Mouse (Mus musculus): ENCODE data around the gene Becn1.
A peak's percentile ranks its signal among the peaks of the same experiment; 100 is the strongest.
"Not testable (repeated sequence)": the region's sequence is repeated elsewhere in the genome, so short reads cannot be mapped to it uniquely, and the experiment has no call there.

Becn1 gene

GRCm38 (mm10) chr11:101302004-101302798 lies at the start of gene Becn1:
TSS of gene Becn1 (minus strand) at chr11:101302286.
- DNase-seq: peak; percentile 99 to 100

- DNase-seq: no peak
Observed at GRCm38 (mm10) chr11:101351721-101352111, 49.6 kb upstream of the Becn1 start.

- no peak for DNase-seq
Observed at GRCm38 (mm10) chr11:101351100-101351720, 49.1 kb upstream of the Becn1 start.

GRCm38 (mm10) chr11:101349216-101349615 lies 47.1 kb upstream of the Becn1 start:
- no peak for DNase-seq

- DNase-seq: no peak
Observed at GRCm38 (mm10) chr11:101348774-101349173, 46.7 kb upstream of the Becn1 start.

- DNase-seq: no peak
Observed at GRCm38 (mm10) chr11:101347083-101347775, 45.1 kb upstream of the Becn1 start.

- peak; percentile 59 to 65 for DNase-seq
Observed at GRCm38 (mm10) chr11:101338123-101338760, 36.2 kb upstream of the Becn1 start.

- no peak for DNase-seq
Observed at GRCm38 (mm10) chr11:101335685-101336084, 33.6 kb upstream of the Becn1 start.

- DNase-seq: no peak
Observed at GRCm38 (mm10) chr11:101334516-101334915, 32.4 kb upstream of the Becn1 start.

GRCm38 (mm10) chr11:101334023-101334422 lies 31.9 kb upstream of the Becn1 start:
- no peak for DNase-seq

- no peak for DNase-seq
Observed at GRCm38 (mm10) chr11:101332537-101332936, 30.5 kb upstream of the Becn1 start.

- not testable (repeated sequence) for DNase-seq
Observed at GRCm38 (mm10) chr11:101330961-101331360, 28.9 kb upstream of the Becn1 start.

GRCm38 (mm10) chr11:101330371-101330924 lies 28.4 kb upstream of the Becn1 start, which contains the start of gene Aoc3:
TSS of gene Aoc3 (plus strand) at chr11:101330605.
- no peak for DNase-seq

GRCm38 (mm10) chr11:101328941-101329635 lies 27.0 kb upstream of the Becn1 start:
- DNase-seq: peak in 1 of 2 experiments; percentile 40

- DNase-seq: no peak
Observed at GRCm38 (mm10) chr11:101327311-101327710, 25.2 kb upstream of the Becn1 start.

GRCm38 (mm10) chr11:101326147-101326546 lies 24.1 kb upstream of the Becn1 start:
- no peak for DNase-seq

GRCm38 (mm10) chr11:101325201-101325600 lies 23.1 kb upstream of the Becn1 start:
- not testable (repeated sequence) for DNase-seq

- no peak for DNase-seq
Observed at GRCm38 (mm10) chr11:101324763-101325162, 22.7 kb upstream of the Becn1 start, which contains the start of gene Aoc2. TSS of gene Aoc2 (plus strand) at chr11:101325063.

- peak; percentile 85 to 87 for DNase-seq
Observed at GRCm38 (mm10) chr11:101323609-101324008, 21.5 kb upstream of the Becn1 start.

- no peak for DNase-seq
Observed at GRCm38 (mm10) chr11:101316501-101316917, 14.4 kb upstream of the Becn1 start.

GRCm38 (mm10) chr11:101315665-101316500 lies 13.8 kb upstream of the Becn1 start, which contains the start of gene Psme3:
TSS of gene Psme3 (plus strand) at chr11:101316213.
- DNase-seq: peak; percentile 92 to 96

Measured in cerebellum, postnatal 14 days (tissue).